Mouse (Mus musculus) CD4-positive, CD25-positive, alpha-beta regulatory T cell, adult 2 months (primary cell): ENCODE data around the gene Ppp1ca.

Experiments used
- DNase-seq: peaks from one replicate; pipeline ENCODE4 v3.0.0-alpha.2; 2012; ENCODE audit warnings: low read depth, low spot score

Ppp1ca gene

GRCm38 (mm10) chr19:4154437-4155222, 37.2 kb upstream of the Ppp1ca start:
- peak; percentile 73 for DNase-seq

GRCm38 (mm10) chr19:4155223-4156072, 36.4 kb upstream of the Ppp1ca start:
- peak; percentile 55 for DNase-seq

DNA sequence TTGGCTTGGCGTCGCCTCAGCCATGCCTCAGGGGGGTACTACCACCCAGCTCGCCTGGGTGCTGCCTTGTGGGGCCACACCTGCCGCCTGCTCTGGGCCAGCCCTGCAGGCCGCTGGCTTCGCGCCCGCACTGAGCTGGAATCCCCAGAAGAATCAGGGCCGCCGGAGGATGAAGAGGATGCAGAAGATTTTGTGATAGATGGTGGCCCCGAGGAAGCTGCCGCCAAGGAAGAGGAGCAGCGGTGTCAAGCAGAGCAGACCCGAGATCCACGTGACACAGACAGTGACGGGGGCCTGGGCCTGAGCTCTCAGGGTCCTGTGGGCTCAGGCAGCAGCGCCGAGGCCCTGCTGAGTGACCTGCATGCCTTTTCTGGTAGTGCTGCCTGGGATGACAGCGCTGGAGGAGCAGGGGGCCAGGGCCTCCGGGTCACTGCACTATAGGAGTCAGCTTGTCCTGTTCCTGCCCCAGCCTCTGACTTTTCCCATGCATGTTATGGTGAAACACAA, 35.7 kb upstream of the Ppp1ca start:
- peak; percentile 30 for DNase-seq

DNA sequence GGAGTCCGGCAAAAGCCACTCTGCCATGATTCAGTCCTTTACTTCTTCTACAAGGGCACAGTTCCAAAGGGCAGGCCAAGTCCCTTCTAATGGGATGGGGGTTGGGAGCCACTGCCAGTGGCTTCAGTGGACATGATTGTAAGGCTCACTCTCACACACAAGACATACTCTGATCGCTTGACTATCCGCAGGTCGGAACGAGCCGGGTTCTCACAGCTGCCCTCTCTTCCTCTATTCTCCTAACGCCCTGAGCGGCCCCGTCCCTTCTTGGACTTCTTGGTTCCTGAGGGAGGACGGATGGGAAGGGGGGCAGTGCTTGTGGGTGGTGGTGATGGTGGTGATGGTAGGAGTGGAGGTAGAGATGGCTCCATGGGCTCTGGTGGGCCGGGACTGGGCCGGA, 35.1 kb upstream of the Ppp1ca start:
- no peak for DNase-seq

DNA sequence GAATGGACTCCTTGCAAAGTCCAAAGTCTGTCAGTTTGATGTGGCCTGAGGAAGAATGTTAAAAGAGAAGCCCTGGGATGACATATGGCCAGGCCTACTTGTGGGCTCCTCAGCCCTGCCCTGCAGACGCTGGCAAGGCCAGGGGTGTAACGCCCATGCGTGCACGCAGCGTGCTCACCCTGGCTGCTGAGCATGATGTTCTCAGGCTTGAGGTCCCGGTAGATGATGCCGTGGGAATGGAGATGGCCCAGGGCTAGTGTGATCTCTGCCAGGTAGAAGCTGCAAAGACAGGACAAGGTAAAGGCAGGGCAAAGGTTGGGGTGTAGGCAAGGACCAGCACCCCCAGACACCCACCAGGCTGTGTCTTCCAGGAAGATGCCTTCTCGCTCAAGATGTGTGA, 32.8 kb upstream of the Ppp1ca start:
- DNase-seq: no peak

DNA sequence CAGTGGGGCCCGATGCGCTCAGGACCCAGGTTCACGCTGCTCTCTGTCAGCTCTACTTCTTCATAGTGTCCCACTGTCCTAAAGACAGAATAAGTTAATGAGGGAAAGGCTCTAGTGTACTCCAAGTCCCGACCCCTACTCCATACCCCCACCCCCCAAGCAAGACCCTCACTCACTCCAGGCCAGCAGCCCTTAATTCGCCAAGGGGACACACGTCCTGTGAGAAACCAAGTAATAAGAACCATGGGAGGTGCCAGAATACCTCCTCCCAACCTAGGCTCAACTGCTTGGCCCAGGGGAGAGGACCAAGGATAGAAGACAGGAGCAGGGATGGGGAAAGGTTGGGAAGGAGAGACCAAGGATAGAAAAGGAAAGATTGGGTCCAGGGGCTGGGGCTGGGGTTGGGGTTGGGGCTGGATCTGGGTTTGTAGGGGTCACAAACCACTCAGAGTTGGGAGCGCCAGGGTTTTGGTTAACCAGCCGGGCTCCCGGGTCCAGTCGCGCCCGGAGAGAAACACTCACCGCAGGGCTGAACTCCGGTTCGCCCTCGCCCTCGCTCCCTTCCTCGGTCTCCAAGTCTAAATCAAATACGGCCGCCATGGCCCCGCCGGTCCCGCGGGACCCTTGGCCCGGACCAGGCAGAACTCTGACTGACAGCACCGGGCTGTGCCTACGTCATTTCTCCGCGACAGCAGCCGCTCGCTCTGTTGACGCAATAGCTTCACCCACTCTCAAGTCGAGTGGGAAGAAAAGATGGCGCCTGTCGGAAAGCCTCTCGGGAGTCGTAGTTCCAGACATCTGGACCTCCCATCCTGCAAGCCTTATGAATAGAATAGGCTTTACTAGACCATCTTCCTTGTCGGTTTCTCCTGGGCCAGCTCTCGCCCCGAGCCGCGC, 29.0 kb upstream of the Ppp1ca start, which contains the start of gene Rps6kb2:
TSS of gene Rps6kb2 (minus strand) at position 709 of the 897 bp plus-strand sequence.
- peak; percentile 97 for DNase-seq

- DNase-seq: no peak
Measured at GRCm38 (mm10) chr19:4163543-4163887, 28.4 kb upstream of the Ppp1ca start.

DNA sequence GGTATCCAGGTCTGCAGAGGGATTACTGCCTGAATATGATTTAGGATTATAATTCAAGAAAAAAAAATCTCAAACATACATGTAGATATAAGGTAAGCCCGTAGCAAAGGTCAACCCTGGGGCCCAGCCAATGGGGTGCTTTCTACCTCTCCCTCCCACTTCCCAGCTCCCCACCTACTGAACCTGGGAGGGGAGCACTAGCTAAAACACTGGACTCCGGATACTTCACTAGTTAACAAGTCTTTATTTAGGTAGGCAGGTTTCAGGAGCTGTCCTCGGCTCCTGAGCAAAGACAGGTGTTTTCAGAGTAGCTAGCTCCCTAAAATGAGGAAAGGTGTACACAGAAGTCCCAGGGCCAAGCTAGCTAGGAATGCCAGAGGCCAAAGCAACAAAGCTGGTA, 27.8 kb upstream of the Ppp1ca start:
- no peak for DNase-seq

GRCm38 (mm10) chr19:4164721-4165120, 27.1 kb upstream of the Ppp1ca start:
- DNase-seq: no peak

DNA sequence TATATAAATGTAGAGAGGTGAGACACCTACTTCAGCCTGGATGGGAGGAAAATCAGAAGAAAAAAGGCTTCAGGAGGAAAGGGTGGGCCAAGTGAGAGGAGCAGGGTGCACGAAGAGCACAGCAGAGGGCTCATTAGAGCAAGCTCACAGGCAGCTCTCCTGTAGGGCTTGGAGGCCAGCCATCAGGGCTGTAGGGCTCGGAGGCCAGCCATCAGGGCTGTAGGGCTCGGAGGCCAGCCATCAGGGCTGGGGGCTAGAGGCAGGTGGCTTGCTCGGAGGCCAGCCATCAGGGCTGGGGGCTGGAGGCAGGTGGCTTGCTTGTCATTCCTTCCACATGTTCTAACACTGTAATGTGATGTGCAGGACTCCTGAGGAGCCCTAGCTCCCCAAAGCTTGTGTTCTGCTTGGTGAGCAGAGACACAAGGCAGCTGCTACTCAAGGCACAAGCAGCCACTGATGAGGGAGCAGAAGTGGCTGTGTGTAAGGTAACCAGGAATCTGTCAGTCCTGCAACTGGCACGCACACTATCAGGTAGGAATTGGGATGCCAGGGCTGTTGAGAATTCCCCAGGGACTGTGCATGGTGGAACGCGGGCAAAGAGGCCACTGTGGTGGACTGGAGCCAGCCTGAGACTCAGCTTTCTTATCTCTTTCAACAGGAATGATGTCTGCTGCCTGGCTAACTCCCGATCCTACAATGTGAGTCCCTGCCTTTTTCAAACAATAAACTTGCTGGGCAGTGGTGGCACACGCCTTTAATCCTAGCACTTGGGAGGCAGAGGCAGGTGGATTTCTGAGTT, 25.0 kb upstream of the Ppp1ca start:
- DNase-seq: no peak

- peak; percentile 99 for DNase-seq
Measured at GRCm38 (mm10) chr19:4169378-4169784, 22.5 kb upstream of the Ppp1ca start.

- DNase-seq: no peak
Measured at GRCm38 (mm10) chr19:4169810-4170209, 22.1 kb upstream of the Ppp1ca start.

GRCm38 (mm10) chr19:4170723-4171392, 21.0 kb upstream of the Ppp1ca start:
- no peak for DNase-seq

DNA sequence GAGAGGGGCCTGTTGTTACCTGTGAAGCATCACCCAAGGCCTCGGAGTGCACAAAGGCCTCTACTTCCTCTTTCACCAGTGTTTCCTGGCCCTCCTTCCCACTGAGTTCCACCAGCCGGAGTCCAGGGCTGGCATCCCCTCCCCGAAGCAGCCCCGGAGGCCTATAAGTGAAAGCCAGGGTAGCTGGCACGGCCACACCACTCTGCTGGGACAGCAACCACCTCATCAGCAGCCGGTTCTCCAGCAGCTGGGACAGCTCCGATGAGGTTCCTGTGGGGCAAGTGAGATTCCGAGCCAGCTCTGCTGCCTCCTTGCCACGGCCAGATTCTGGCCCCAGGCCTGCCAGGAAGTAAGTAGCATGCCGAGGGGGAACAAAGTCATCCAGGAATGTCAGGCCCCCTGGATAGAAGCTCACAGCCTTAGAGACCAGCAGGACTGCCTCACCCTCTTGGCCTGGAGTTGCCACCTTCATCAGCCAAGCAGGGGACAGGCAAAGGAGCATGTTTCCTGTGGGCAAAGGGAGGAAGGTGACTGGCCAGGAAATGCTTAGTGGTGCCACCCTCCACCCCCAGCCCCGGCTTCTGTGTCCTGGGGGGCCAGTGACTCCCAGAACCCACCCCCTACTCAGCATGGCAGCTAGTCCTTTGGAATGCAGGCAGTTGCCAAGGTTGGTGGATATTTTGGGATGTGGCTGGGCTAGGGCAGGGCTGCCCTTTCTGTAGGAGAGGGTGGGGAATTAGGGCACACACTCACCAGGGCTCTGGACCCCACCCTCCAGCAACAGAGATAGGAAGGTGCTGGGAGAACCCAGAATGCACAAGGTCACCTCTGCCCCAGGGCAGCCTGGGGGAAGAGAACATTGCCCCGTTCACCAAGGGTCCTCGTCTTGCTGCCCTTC, 20.2 kb upstream of the Ppp1ca start:
- no peak for DNase-seq

DNA sequence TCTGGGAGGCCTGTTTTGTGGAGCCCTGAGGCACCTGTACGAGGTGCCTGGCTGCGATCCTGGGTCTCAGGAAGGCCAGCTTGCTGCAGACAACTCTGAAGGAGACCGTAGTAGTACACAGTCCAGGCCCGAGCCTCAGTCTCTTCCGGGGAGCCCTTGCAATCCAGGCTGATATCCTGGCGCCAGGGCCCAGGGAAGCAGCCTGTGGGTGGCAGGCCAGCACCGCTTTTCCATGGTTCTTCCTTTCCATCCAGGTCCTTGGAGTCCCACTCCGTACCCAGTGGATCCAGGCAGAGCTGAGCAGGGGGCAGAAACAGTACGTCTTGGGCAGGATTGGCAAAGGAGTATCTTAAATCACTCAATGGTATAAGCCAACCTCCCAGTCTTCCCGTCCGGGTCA, 18.9 kb upstream of the Ppp1ca start:
- no peak for DNase-seq

DNA sequence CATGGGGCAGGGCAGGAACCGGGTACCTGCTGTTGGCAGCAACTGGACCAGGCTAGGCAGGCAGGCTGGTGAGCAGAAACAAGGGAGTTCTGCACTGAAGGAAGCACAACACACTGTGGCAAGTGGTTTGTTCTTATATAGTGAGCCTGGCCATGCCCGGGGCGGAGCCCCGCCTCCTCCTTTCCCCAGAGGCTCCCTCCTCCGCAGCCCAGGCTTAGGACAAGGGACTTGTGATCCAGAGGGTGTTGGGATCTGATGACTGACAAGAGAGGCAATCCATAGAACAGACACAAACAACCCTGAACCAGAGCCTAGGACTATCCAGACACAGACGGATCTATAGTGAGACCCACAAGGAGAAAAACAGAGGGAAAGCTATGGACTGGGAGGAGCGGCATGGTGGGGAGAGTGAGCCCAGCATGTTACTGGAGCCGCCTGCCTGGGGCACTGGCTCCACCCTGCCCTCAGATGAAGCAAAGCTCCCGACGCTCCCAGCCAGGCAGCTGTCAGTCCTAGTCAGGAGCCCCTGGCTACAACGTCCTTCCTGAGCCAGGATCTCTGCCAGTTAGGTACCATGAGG, 16.4 kb upstream of the Ppp1ca start, which contains the start of gene Carns1:
TSS of gene Carns1 (minus strand) at position 112 of the 580 bp plus-strand sequence.
- DNase-seq: no peak

DNA sequence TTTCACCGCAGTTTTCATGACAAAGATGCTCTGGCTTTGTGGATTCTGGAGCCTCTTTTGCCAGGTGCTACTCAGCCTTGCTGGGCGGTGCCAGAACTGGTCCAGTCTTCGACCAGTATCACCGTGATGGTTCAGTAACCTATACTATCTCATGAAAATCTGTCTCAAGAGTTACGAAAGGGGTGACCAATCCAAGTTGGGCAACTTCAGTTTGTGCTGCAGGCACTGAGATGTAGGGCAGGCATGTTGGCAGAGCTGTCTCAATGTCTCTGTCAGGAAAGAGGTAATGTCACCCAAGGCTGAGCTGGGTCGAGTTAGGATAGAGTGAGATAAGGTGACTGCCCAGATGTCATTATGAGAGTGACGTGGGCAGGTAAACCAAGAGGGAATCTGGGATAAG, 11.5 kb upstream of the Ppp1ca start:
- no peak for DNase-seq

GRCm38 (mm10) chr19:4181892-4182291, 10.0 kb upstream of the Ppp1ca start:
- DNase-seq: peak; percentile 84

GRCm38 (mm10) chr19:4183689-4184088, 8.2 kb upstream of the Ppp1ca start:
- DNase-seq: no peak
